Mouse (Mus musculus): ENCODE data around the gene Eefsec. TPM values are rescaled to one million over a fixed set of nuclear protein-coding genes. Genes with fewer than 3 reads are reported as not detected.

Gene Eefsec
- polyA plus RNA-seq, 1 experiment from 2014 or later, result 42.2 TPM

DNA sequence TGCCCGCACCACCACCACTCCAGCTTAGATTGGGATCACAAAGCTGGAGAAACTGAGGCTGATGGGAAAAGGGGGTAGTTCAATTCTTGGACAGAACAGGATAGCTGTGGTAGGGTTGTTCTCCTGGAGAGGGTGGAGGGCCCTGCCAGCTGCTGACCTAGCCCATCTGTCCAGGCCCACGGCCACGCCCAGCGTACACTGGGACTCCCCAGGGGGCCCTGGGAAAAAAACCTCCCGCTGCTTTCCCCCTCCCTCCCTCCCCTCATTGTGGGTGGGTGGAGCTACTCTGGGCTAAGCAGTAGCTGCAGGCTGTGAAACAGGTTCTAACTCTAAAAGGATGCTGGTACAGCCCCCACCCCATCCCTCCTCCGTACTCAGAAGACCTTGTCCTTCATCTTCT is 230.5 kb downstream of the Eefsec start:
- no peak overlapping the region for H3K4me3 ChIP-seq (ENCODE audit: low read depth, low read length)
- 0 out of 2 replicates have a peak, but pooled peaks cover 3% of the 10 kb centered on the region for H3K9me3 ChIP-seq (ENCODE audit: control insufficient read depth, low read length)
- 53% methylated on average over 6 of the region's 6 CpGs for WGBS
- no peak overlapping the region for H3K9ac ChIP-seq (ENCODE audit: low read length)
- DNase-seq (ENCODE audit: low spot score), result no peak
- no peaks in the 10 kb centered on the region for H3K4me1 ChIP-seq (ENCODE audit: control insufficient read depth, insufficient read depth, low read length)
- H3K27ac ChIP-seq (ENCODE audit: low read depth, low read length), result no peak overlapping the region
- H3K36me3 ChIP-seq (ENCODE audit: control insufficient read depth, insufficient read depth, low read length), result no peaks in the 10 kb centered on the region
- H3K27me3 ChIP-seq (ENCODE audit: control insufficient read depth, insufficient read depth, low read length), result no peaks in the 10 kb centered on the region
- ATAC-seq (ENCODE audit: insufficient read depth, low FRiP score, low TSS enrichment), result no peak
- H3K4me2 ChIP-seq (ENCODE audit: low read depth), result no peak overlapping the region

DNA sequence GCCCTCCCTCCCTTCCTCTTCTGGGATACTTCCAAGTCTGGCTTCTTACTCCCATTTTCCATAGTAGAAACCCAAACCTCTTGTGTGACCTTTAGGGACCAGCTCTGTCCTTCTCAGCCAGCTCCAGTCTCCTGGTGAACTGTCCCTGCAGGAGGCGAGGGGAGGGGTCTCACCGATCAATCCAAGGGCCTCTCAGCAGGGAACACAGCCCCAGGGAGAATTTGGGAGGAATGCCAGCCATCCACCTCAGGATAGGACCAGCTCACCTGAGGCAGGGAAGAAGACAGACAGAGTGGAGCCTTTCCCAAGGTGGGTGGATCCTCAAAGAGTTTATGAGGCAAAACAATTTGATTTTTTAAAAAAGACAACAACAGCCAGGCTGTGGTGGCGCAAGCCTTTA is 236.2 kb downstream of the Eefsec start:
- ATAC-seq (ENCODE audit: insufficient read depth, low FRiP score, low TSS enrichment) (no peak), DNase-seq (ENCODE audit: low spot score) (peak; percentile 3)
- H3K27ac ChIP-seq (ENCODE audit: low read depth, low read length), result no peak overlapping the region
- H3K4me1 ChIP-seq (ENCODE audit: control insufficient read depth, insufficient read depth, low read length), result no peaks in the 10 kb centered on the region
- H3K36me3 ChIP-seq (ENCODE audit: control insufficient read depth, insufficient read depth, low read length), result no peaks in the 10 kb centered on the region
- WGBS, result 67% methylated on average over 3 of the region's 3 CpGs
- no peak overlapping the region for H3K9ac ChIP-seq (ENCODE audit: low read length)
- no peak overlapping the region for H3K4me2 ChIP-seq (ENCODE audit: low read depth)
- no peaks in the 10 kb centered on the region for H3K9me3 ChIP-seq (ENCODE audit: control insufficient read depth, low read length)
- H3K27me3 ChIP-seq (ENCODE audit: control insufficient read depth, insufficient read depth, low read length), result peaks cover 19% of the 10 kb centered on the region
- H3K4me3 ChIP-seq (ENCODE audit: low read depth, low read length), result no peak overlapping the region

GRCm38 (mm10) chr6:88209453-88209852 is 236.9 kb downstream of the Eefsec start:
- H3K9me3 ChIP-seq (ENCODE audit: control insufficient read depth, low read length), result no peaks in the 10 kb centered on the region
- H3K4me1 ChIP-seq (ENCODE audit: control insufficient read depth, insufficient read depth, low read length), result no peaks in the 10 kb centered on the region
- no peak overlapping the region for H3K9ac ChIP-seq (ENCODE audit: low read length)
- H3K4me2 ChIP-seq (ENCODE audit: low read depth), result no peak overlapping the region
- H3K4me3 ChIP-seq (ENCODE audit: low read depth, low read length), result no peak overlapping the region
- 78% methylated on average over 5 of the region's 5 CpGs for WGBS
- H3K27me3 ChIP-seq (ENCODE audit: control insufficient read depth, insufficient read depth, low read length), result peaks cover 27% of the 10 kb centered on the region
- no peaks in the 10 kb centered on the region for H3K36me3 ChIP-seq (ENCODE audit: control insufficient read depth, insufficient read depth, low read length)
- H3K27ac ChIP-seq (ENCODE audit: low read depth, low read length), result no peak overlapping the region
- no peak for ATAC-seq (ENCODE audit: insufficient read depth, low FRiP score, low TSS enrichment)
- no peak for DNase-seq (ENCODE audit: low spot score)

DNA sequence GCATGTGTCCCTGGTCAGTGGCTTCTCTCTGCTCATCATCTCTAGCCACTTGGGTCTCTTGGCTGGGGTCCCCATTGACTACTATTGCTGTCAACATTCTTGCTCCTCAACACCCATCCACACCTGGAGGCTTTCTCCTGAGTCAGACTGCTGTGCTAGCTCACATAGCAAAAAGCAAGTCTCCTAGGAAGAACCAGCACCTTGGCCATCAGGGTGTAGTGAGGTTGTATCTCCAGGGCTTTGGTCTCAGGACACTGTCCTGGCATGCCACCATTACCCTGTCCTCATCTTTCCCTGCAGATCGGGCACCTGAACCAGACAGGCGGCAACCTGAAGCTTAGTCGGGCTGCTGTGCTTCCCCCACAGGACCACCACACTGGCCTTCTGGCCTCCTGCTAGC is 238.0 kb downstream of the Eefsec start:
- 91% methylated on average over 3 of the region's 3 CpGs for WGBS
- Histone ChIP-seq H3K36me3 (ENCODE audit: control insufficient read depth, insufficient read depth, low read length) (no peaks in the 10 kb centered on the region), H3K9ac (ENCODE audit: low read length) (no peak overlapping the region), H3K4me1 (ENCODE audit: control insufficient read depth, insufficient read depth, low read length) (no peaks in the 10 kb centered on the region), H3K27me3 (ENCODE audit: control insufficient read depth, insufficient read depth, low read length) (peaks cover 38% of the 10 kb centered on the region), H3K27ac (ENCODE audit: low read depth, low read length) (no peak overlapping the region), H3K4me3 (ENCODE audit: low read depth, low read length) (no peak overlapping the region), H3K4me2 (ENCODE audit: low read depth) (no peak overlapping the region), H3K9me3 (ENCODE audit: control insufficient read depth, low read length) (no peaks in the 10 kb centered on the region)
- DNase-seq (ENCODE audit: low spot score) (no peak), ATAC-seq (ENCODE audit: insufficient read depth, low FRiP score, low TSS enrichment) (no peak)

GRCm38 (mm10) chr6:88207403-88208033 is 238.8 kb downstream of the Eefsec start:
- no peak for ATAC-seq (ENCODE audit: insufficient read depth, low FRiP score, low TSS enrichment)
- H3K4me3 ChIP-seq (ENCODE audit: low read depth, low read length), result no peak overlapping the region
- H3K27me3 ChIP-seq (ENCODE audit: control insufficient read depth, insufficient read depth, low read length), result peaks cover 45% of the 10 kb centered on the region
- DNase-seq (ENCODE audit: low spot score), result peak; percentile 9
- H3K4me2 ChIP-seq (ENCODE audit: low read depth), result no peak overlapping the region
- no peaks in the 10 kb centered on the region for H3K36me3 ChIP-seq (ENCODE audit: control insufficient read depth, insufficient read depth, low read length)
- H3K9me3 ChIP-seq (ENCODE audit: control insufficient read depth, low read length), result no peaks in the 10 kb centered on the region
- H3K4me1 ChIP-seq (ENCODE audit: control insufficient read depth, insufficient read depth, low read length), result no peaks in the 10 kb centered on the region
- no peak overlapping the region for H3K9ac ChIP-seq (ENCODE audit: low read length)
- no peak overlapping the region for H3K27ac ChIP-seq (ENCODE audit: low read depth, low read length)
- WGBS, result 90% methylated on average over 10 of the region's 10 CpGs

Other genes starting within 250 kb of the Eefsec start
- gene Dnajb8, start 224.3 kb downstream of the Eefsec start, polyA plus RNA-seq (2014; fragmentation: Nextera tagmentation; extraction: Ambion mirVana), result not detected in 2 replicates
- 166 and 170 TPM in 2 replicates for gene Ruvbl1, start 18.9 kb upstream of the Eefsec start, polyA plus RNA-seq (2014; fragmentation: Nextera tagmentation; extraction: Ambion mirVana)
- gene Sec61a1, start 72.4 kb upstream of the Eefsec start, polyA plus RNA-seq (2014; fragmentation: Nextera tagmentation; extraction: Ambion mirVana), result 190 and 195 TPM in 2 replicates
- gene Kbtbd12, start 191.4 kb upstream of the Eefsec start, polyA plus RNA-seq (2014; fragmentation: Nextera tagmentation; extraction: Ambion mirVana), result not detected in 2 replicates